Mouse (Mus musculus): ENCODE results near the gene Slc7a14.

DNA sequence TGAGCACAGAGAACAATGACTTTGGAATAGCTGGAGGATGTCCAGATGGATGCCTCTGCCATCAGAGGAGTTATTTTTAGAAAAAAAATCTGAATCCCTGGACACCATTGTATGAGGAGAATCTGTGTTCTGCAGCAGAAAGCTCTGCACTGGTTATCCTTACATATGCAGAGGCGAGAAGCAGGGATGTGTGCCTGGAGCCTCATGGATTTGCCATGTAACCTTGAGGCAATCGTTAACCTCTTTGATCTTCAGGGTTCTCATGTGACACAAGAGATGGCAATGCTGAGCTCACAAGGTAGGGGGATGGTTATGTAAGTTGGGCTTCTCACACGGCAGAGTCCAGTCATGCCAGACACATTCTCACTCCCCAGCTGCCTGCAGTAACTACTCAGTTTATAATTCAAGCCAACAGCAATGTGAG lies 14.1 kb upstream of the Slc7a14 start:
- TF ChIP-seq CTCF (IDR thresholded peaks at IDR 0.05; ENCODE audit: control insufficient read depth, insufficient read depth, insufficient read length), result no peak
- no peak for TF ChIP-seq MAX (IDR thresholded peaks at IDR 0.05)
- no peak for TF ChIP-seq USF1 (IDR thresholded peaks at IDR 0.05; ENCODE audit: low read depth)
- TF ChIP-seq FOSL1 (IDR thresholded peaks at IDR 0.05; ENCODE audit: insufficient read depth, low read length, poor library complexity, severe bottlenecking), result no peak
- TF ChIP-seq MYOD1 (IDR thresholded peaks at IDR 0.05; ENCODE audit: control insufficient read depth, insufficient read length, low read depth), result no peak
- TF ChIP-seq CEBPB (IDR thresholded peaks at IDR 0.05; ENCODE audit: low read depth), result no peak
- TF ChIP-seq MYOG (IDR thresholded peaks at IDR 0.05; ENCODE audit: control insufficient read depth, extremely low read depth, insufficient read length), result no peak
